Mouse (Mus musculus): ENCODE measurements around the gene Golga4.

GRCm38 (mm10) chr9:118548651-118549050 is 42.6 kb downstream of the Golga4 start:
- TF ChIP-seq CTCF (IDR thresholded peaks at IDR 0.05; ENCODE audit: insufficient read depth, low read length): no peak
- no peak for TF ChIP-seq POLR2A (IDR thresholded peaks at IDR 0.05; ENCODE audit: borderline replicate concordance, extremely low read depth, low read depth, low read length)

Measured in lung, adult 2 months (tissue).